Mouse (Mus musculus) MEL (cell line): ENCODE measurements at regions not wholly inside any gene's neighbourhood (a gene's known extent, or its start where the extent isn't known, plus 50 kb on each side); places are given as distances from the start of the nearest gene placed in this dataset.

ENCODE experiments used
- DNase-seq: peaks from one replicate; pipeline ENCODE4 v3.0.0; 2011; ENCODE audit warnings: low read depth, low spot score
- H3K27ac ChIP-seq: 2 replicates; pipeline ENCODE4 v1.5.1; 2012; ENCODE audit warnings: low read depth, mild to moderate bottlenecking, control low read depth, low read length, moderate library complexity; ENCODE audit not compliant: control insufficient read depth
- H3K27me3 ChIP-seq, 2 experiments: fragments of 150-350 bp in 1 of 2; sonication (generic) in 1 of 2; 2 replicates each; pipeline ENCODE4 v1.6.1; 2012; ENCODE audit warnings: low read length in 2 of 2, mild to moderate bottlenecking in 2 of 2, improper control_type of control experiment in 1 of 2, moderate library complexity in 1 of 2; ENCODE audit not compliant: insufficient read depth in 2 of 2, control insufficient read depth in 1 of 2
- H3K36me3 ChIP-seq, 2 experiments: 2 replicates each; pipeline ENCODE4 v1.6.1; 2012 to 2014; ENCODE audit warnings: low read length in 2 of 2, improper control_type of control experiment in 1 of 2, inconsistent platforms in 1 of 2, mild to moderate bottlenecking in 1 of 2; ENCODE audit not compliant: insufficient read depth in 2 of 2, control insufficient read depth in 1 of 2
- H3K4me1 ChIP-seq, 2 experiments: fragments of 150-350 bp in 1 of 2; sonication (generic) in 1 of 2; 2 replicates each; pipeline ENCODE4 v1.6.1; 2012; ENCODE audit warnings: low read length in 2 of 2, improper control_type of control experiment in 1 of 2, mild to moderate bottlenecking in 1 of 2; ENCODE audit not compliant: insufficient read depth in 2 of 2, control insufficient read depth in 1 of 2
- H3K4me3 ChIP-seq, 2 experiments: fragments of 150-350 bp in 1 of 2; sonication (generic) in 1 of 2; 2 replicates each; pipeline ENCODE4 v1.5.1; 2012; ENCODE audit warnings: low read depth in 2 of 2, low read length in 2 of 2, mild to moderate bottlenecking in 2 of 2, moderate library complexity in 2 of 2, control low read depth in 1 of 2, improper control_type of control experiment in 1 of 2; ENCODE audit not compliant: control insufficient read depth in 1 of 2, insufficient read depth in 1 of 2
- H3K79me2 ChIP-seq: 2 replicates; pipeline ENCODE4 v1.6.1; 2012; ENCODE audit warnings: mild to moderate bottlenecking, low read length, moderate library complexity; ENCODE audit not compliant: control insufficient read depth, poor library complexity, insufficient read depth
- H3K9ac ChIP-seq: 2 replicates; pipeline ENCODE4 v1.6.1; 2012; ENCODE audit warnings: low read depth, mild to moderate bottlenecking, control low read depth, low read length, moderate library complexity; ENCODE audit not compliant: control insufficient read depth, poor library complexity, severe bottlenecking
- H3K9me3 ChIP-seq: fragments of 150-350 bp; sonication (generic); replicated peaks from 2 replicates; pipeline ENCODE4 v1.6.1; 2012; ENCODE audit warnings: mild to moderate bottlenecking, low read length, improper control_type of control experiment, moderate library complexity; ENCODE audit not compliant: insufficient read depth
- BHLHE40 ChIP-seq: IDR thresholded peaks from 2 replicates; pipeline ENCODE4 v1.6.1; 2012; ENCODE audit warnings: low read depth, mild to moderate bottlenecking, inconsistent platforms, low read length, improper control_type of control experiment, borderline replicate concordance
- CHD2 ChIP-seq: IDR thresholded peaks from 2 replicates; pipeline ENCODE4 v1.6.1; 2011; ENCODE audit warnings: low read length, improper control_type of control experiment
- E2F4 ChIP-seq: IDR thresholded peaks from 2 replicates; pipeline ENCODE4 v1.6.1; 2011; ENCODE audit warnings: low read depth, low read length, improper control_type of control experiment, borderline replicate concordance
- JUND ChIP-seq: IDR thresholded peaks from 2 replicates; pipeline ENCODE4 v1.6.1; 2011; ENCODE audit warnings: low read depth, mild to moderate bottlenecking, improper control_type of control experiment, low read length
- KAT2A ChIP-seq: conservative IDR thresholded peaks from 2 replicates; pipeline ENCODE4 v1.6.1; 2012; ENCODE audit warnings: low read depth, low read length, improper control_type of control experiment, inconsistent platforms
- MYB ChIP-seq: IDR thresholded peaks from 2 replicates; pipeline ENCODE4 v1.6.1; 2011; ENCODE audit warnings: mild to moderate bottlenecking, low read depth, low read length, improper control_type of control experiment
- POLR2A ChIP-seq, 2 experiments: IDR thresholded peaks; 2 replicates each; pipeline ENCODE4 v1.6.1; 2011 to 2012; ENCODE audit warnings: low read length in 2 of 2, mild to moderate bottlenecking in 2 of 2, control low read depth in 1 of 2, improper control_type of control experiment in 1 of 2, low read depth in 1 of 2, moderate library complexity in 1 of 2; ENCODE audit not compliant: control insufficient read depth in 1 of 2, insufficient read depth in 1 of 2, poor library complexity in 1 of 2
- POLR2AphosphoS5 ChIP-seq: IDR thresholded peaks from 2 replicates; pipeline ENCODE4 v1.6.1; 2012; ENCODE audit warnings: low read depth, borderline replicate concordance, mild to moderate bottlenecking, inconsistent platforms, low read length, moderate library complexity, mixed read lengths
- RAD21 ChIP-seq: IDR thresholded peaks from 2 replicates; pipeline ENCODE4 v1.6.1; 2011; ENCODE audit warnings: mild to moderate bottlenecking, low read depth, low read length, improper control_type of control experiment
- RCOR1 ChIP-seq: IDR thresholded peaks from 2 replicates; pipeline ENCODE4 v1.6.1; 2012; ENCODE audit warnings: low read depth, mild to moderate bottlenecking, inconsistent platforms, low read length, improper control_type of control experiment
- SIN3A ChIP-seq: IDR thresholded peaks from 2 replicates; pipeline ENCODE4 v1.6.1; 2012; ENCODE audit warnings: low read length, improper control_type of control experiment, inconsistent platforms
- TAL1 ChIP-seq: IDR thresholded peaks from 2 replicates; pipeline ENCODE4 v1.6.1; 2012; ENCODE audit warnings: mild to moderate bottlenecking, inconsistent platforms, low read length, moderate library complexity, mixed read lengths
- UBTF ChIP-seq: IDR thresholded peaks from 2 replicates; pipeline ENCODE4 v1.6.1; 2012; ENCODE audit warnings: low read depth, mild to moderate bottlenecking, inconsistent platforms, low read length, improper control_type of control experiment, moderate library complexity, borderline replicate concordance; ENCODE audit not compliant: insufficient read depth
- USF2 ChIP-seq, 2 experiments: IDR thresholded peaks; 2 replicates each; pipeline ENCODE4 v1.6.1; 2011 to 2012; ENCODE audit warnings: improper control_type of control experiment in 2 of 2, low read length in 2 of 2, borderline replicate concordance in 1 of 2, inconsistent platforms in 1 of 2, low read depth in 1 of 2, mild to moderate bottlenecking in 1 of 2; ENCODE audit not compliant: insufficient read depth in 1 of 2
- ZKSCAN1 ChIP-seq: IDR thresholded peaks from 2 replicates; pipeline ENCODE4 v1.6.1; 2012; ENCODE audit warnings: low read depth, mild to moderate bottlenecking, inconsistent platforms, low read length, improper control_type of control experiment, moderate library complexity

- Histone ChIP-seq H3K4me3 (no peak overlapping the region), H3K27ac (no peak overlapping the region), H3K27me3 (no peaks in the 10 kb centered on the region), H3K4me1 (peaks cover 0 to 7% of the 10 kb centered on the region in 2 experiments; a peak in 1 of 4 replicates), H3K79me2 (no peaks in the 10 kb centered on the region), H3K9me3 (no peaks in the 10 kb centered on the region), H3K9ac (no peak overlapping the region), H3K36me3 (peaks cover 0 to 2% of the 10 kb centered on the region in 2 experiments; a peak in 1 of 4 replicates)
- no peak for DNase-seq
- TF ChIP-seq ZKSCAN1 (no peak), CHD2 (no peak), RCOR1 (no peak), TAL1 (no peak), RAD21 (no peak), JUND (no peak), MYB (no peak), SIN3A (no peak), POLR2A (IDR thresholded peaks at IDR 0.05; ENCODE audit: control insufficient read depth in 1 of 2, insufficient read depth in 1 of 2, low read depth in 1 of 2, low read length in 2 of 2, poor library complexity in 1 of 2) (no peak), KAT2A (no peak), USF2 (IDR thresholded peaks at IDR 0.05; ENCODE audit: borderline replicate concordance in 1 of 2, insufficient read depth in 1 of 2, low read depth in 1 of 2, low read length in 2 of 2) (no peak)
Measured at GRCm38 (mm10) chr9:47076946-47077345, 78.4 kb downstream of the Gm4791 start.

- Histone ChIP-seq H3K9me3 (no peaks in the 10 kb centered on the region), H3K36me3 (peaks cover 0 to 2% of the 10 kb centered on the region in 2 experiments; a peak in 1 of 4 replicates), H3K79me2 (no peaks in the 10 kb centered on the region), H3K9ac (no peak overlapping the region)
- no peak for TF ChIP-seq E2F4
- TF ChIP-seq, all 39 proteins: peak for 0
- peaks cover 0 to 7% of the 10 kb centered on the region in 2 experiments; a peak in 1 of 4 replicates for H3K4me1 ChIP-seq
- no peaks in the 10 kb centered on the region for H3K27me3 ChIP-seq
- no peak for DNase-seq
- H3K4me3 ChIP-seq, result no peak overlapping the region
- no peak overlapping the region for H3K27ac ChIP-seq
Measured at GRCm38 (mm10) chr9:47077416-47077815, 78.9 kb downstream of the Gm4791 start.

- Histone ChIP-seq H3K27me3 (no peaks in the 10 kb centered on the region), H3K36me3 (peaks cover 0 to 2% of the 10 kb centered on the region in 2 experiments; a peak in 1 of 4 replicates), H3K4me3 (no peak overlapping the region), H3K4me1 (peaks cover 0 to 7% of the 10 kb centered on the region in 2 experiments; a peak in 1 of 4 replicates), H3K27ac (no peak overlapping the region), H3K9ac (no peak overlapping the region), H3K9me3 (no peaks in the 10 kb centered on the region), H3K79me2 (no peaks in the 10 kb centered on the region)
- DNase-seq, result peak; percentile 49
- TF ChIP-seq KAT2A, result no peak
- TF ChIP-seq BHLHE40, result no peak
- TF ChIP-seq USF2 (IDR thresholded peaks at IDR 0.05; ENCODE audit: borderline replicate concordance in 1 of 2, insufficient read depth in 1 of 2, low read depth in 1 of 2, low read length in 2 of 2), result no peak
- TF ChIP-seq UBTF, result no peak
- TF ChIP-seq POLR2AphosphoS5, result no peak
Measured at GRCm38 (mm10) chr9:47077945-47078344, 79.4 kb downstream of the Gm4791 start.
